Mouse (Mus musculus): Measurements from ENCODE around the gene Gpr84.

DNA sequence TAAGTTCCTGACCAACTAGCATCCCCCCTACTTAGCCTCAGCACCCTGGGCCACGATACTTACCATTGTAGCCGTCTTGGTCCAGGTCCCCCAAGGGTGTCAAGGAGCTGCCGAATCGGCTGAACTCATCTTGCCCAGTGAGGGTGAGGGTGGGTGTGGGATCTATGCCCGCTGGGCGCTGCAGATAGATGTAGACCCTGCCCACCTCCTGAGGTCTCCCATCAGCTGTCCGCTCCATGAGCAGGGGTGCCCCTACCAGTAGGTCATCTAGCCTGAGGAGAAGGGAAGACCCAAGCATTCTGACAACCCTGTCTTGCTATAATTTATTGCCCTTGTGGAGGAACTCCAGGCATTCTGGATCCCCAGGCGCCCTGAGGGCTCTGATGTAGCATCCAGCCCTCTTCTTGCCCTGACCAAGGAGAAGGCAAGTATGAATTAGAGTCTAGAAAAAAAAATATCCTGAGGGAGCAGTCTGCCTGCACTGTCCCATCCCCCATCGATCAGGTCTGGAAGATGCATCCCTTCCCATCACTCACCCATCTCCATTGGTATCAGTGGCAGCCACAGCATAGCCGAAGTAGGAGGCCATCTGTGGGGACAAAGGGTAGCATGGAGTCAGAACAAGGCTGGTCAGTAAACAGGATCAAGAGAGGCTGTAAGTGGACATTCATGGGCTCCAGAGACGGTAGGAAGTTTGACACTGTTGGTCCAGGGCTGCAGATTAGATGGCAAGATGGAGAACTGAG lies 43.3 kb upstream of the Gpr84 start:
- TF ChIP-seq CTCF (IDR thresholded peaks at IDR 0.05; ENCODE audit: low read depth): no peak
- no peak for TF ChIP-seq EP300 (optimal IDR thresholded peaks at IDR 0.05)

Measured in stomach, postnatal 0 days (tissue).